Mouse (Mus musculus) heart, adult 2 months (tissue): ENCODE results near the gene Fto.

ENCODE experiments used
- CTCF ChIP-seq: fragments of 200-600 bp; IDR thresholded peaks from 2 replicates; pipeline ENCODE4 v1.8.1; 2022; ENCODE audit warnings: antibody characterized with exemption, mild to moderate bottlenecking, moderate library complexity
- EP300 ChIP-seq: fragments of 200-500 bp; IDR thresholded peaks from 2 replicates; pipeline ENCODE4 v1.6.1; 2011; ENCODE audit warnings: low read depth, low read length, control low read depth; ENCODE audit not compliant: insufficient read depth
- POLR2A ChIP-seq: fragments of 200-500 bp; IDR thresholded peaks from 2 replicates; pipeline ENCODE4 v1.6.1; 2011; ENCODE audit warnings: mild to moderate bottlenecking, low read depth, low read length, control low read depth; ENCODE audit not compliant: insufficient read depth

GRCm38 (mm10) chr8:91506682-91507257 lies 193.4 kb downstream of the Fto start:
- no peak for TF ChIP-seq CTCF
- no peak for TF ChIP-seq POLR2A
- TF ChIP-seq EP300: no peak
